Mouse (Mus musculus) heart, embryonic 10.5 days (tissue): ENCODE results near the gene Ryr1. TPM values are rescaled to one million over a fixed set of nuclear protein-coding genes. Genes with fewer than 3 reads are reported as not detected.

Experiments used
- DNase-seq: peaks from one replicate; pipeline ENCODE4 v3.0.0-alpha.2; 2017; ENCODE audit warnings: low spot score
- H3K27ac ChIP-seq: fragments of 300-500 bp; sonication (generic); 2 replicates; pipeline ENCODE4 v1.5.1; 2016; ENCODE audit warnings: mild to moderate bottlenecking
- H3K27me3 ChIP-seq: fragments of 300-500 bp; sonication (generic); 2 replicates; pipeline ENCODE4 v1.6.1; 2016; ENCODE audit warnings: mild to moderate bottlenecking; ENCODE audit not compliant: poor library complexity, insufficient read depth, severe bottlenecking
- H3K36me3 ChIP-seq: fragments of 300-500 bp; sonication (generic); 2 replicates; pipeline ENCODE4 v1.6.1; 2016; ENCODE audit warnings: mild to moderate bottlenecking, moderate library complexity
- H3K4me1 ChIP-seq: fragments of 300-500 bp; sonication (generic); 2 replicates; pipeline ENCODE4 v1.6.1; 2016; ENCODE audit warnings: mild to moderate bottlenecking
- H3K4me3 ChIP-seq: fragments of 300-500 bp; sonication (generic); 2 replicates; pipeline ENCODE4 v1.5.1; 2016; ENCODE audit warnings: mild to moderate bottlenecking, moderate library complexity
- H3K9me3 ChIP-seq: fragments of 300-500 bp; sonication (generic); 2 replicates; pipeline ENCODE4 v1.6.1; 2016; ENCODE audit warnings: mild to moderate bottlenecking, moderate library complexity
- WGBS: fragments of 180-500 bp; shearing (Covaris S2); methylation state at CpG from one replicate; pipeline ENCODE4 v1.1.7; 2016; 5-methylcytosine and 5-hydroxymethylcytosine counted together
- polyA plus RNA-seq: library from polyadenylated mRNA; unstranded; fragments of >200 nt; fragmentation: Nextera tagmentation; extraction: Ambion mirVana; gene quantifications from 2 replicates; pipeline ENCODE4 v1.2.1, GENCODE M21; 2016

Ryr1 gene
- 0.20 and 0.73 TPM in 2 replicates for polyA plus RNA-seq

- Histone ChIP-seq H3K4me1 (peaks cover 17% of the 10 kb centered on the region), H3K27ac (0 out of 2 replicates have a peak within 1 kb of the TSS, but pooled peaks have one; percentile 13), H3K4me3 (peak within 1 kb of the TSS; percentile 54), H3K36me3 (no peaks in the 10 kb centered on the region), H3K9me3 (no peaks in the 10 kb centered on the region), H3K27me3 (peaks cover 17% of the 10 kb centered on the region)
- peak; percentile 88 for DNase-seq
- 2% methylated on average over 16 of the region's 16 CpGs for WGBS
Observed at GRCm38 (mm10) chr7:29124970-29125369, at the start of gene Ryr1. TSS of gene Ryr1 (minus strand) at chr7:29125179.

- H3K4me3 ChIP-seq, result peak overlapping the region; percentile 82
- H3K27ac ChIP-seq, result 0 out of 2 replicates have a peak overlapping the region, but pooled peaks have one; percentile 3
- peaks cover 64% of the 10 kb centered on the region for H3K27me3 ChIP-seq
- H3K36me3 ChIP-seq, result peaks cover 49% of the 10 kb centered on the region
- WGBS, result 28% methylated on average over 32 of the region's 32 CpGs
- no peaks in the 10 kb centered on the region for H3K9me3 ChIP-seq
- no peak for DNase-seq
- peaks cover 54% of the 10 kb centered on the region for H3K4me1 ChIP-seq
Observed at GRCm38 (mm10) chr7:29172390-29173016, 47.5 kb upstream of the Ryr1 start.

- peaks cover 54% of the 10 kb centered on the region for H3K4me1 ChIP-seq
- WGBS, result 6% methylated on average over 34 of the region's 34 CpGs
- H3K9me3 ChIP-seq, result no peaks in the 10 kb centered on the region
- peaks cover 44% of the 10 kb centered on the region for H3K36me3 ChIP-seq
- peak overlapping the region; percentile 82 for H3K4me3 ChIP-seq
- DNase-seq, result no peak
- no peak overlapping the region for H3K27ac ChIP-seq
- H3K27me3 ChIP-seq, result peaks cover 71% of the 10 kb centered on the region
Observed at GRCm38 (mm10) chr7:29171562-29172097, 46.7 kb upstream of the Ryr1 start.

- Histone ChIP-seq H3K36me3 (peaks cover 37% of the 10 kb centered on the region), H3K4me1 (peaks cover 54% of the 10 kb centered on the region), H3K27ac (no peak overlapping the region), H3K9me3 (no peaks in the 10 kb centered on the region), H3K4me3 (peak overlapping the region; percentile 82), H3K27me3 (peaks cover 71% of the 10 kb centered on the region)
- 2% methylated on average over 43 of the region's 43 CpGs for WGBS
- DNase-seq, result no peak
Observed at GRCm38 (mm10) chr7:29170755-29171561, 46.0 kb upstream of the Ryr1 start.

- H3K27me3 ChIP-seq, result peaks cover 69% of the 10 kb centered on the region
- whole genome bisulfite sequencing, result 1% methylated on average over 30 of the region's 30 CpGs
- peaks cover 54% of the 10 kb centered on the region for H3K4me1 ChIP-seq
- peak; percentile 87 for DNase-seq
- peaks cover 29% of the 10 kb centered on the region for H3K36me3 ChIP-seq
- peak within 1 kb of the TSS; percentile 90 for H3K27ac ChIP-seq
- peak within 1 kb of the TSS; percentile 82 for H3K4me3 ChIP-seq
- H3K9me3 ChIP-seq, result no peaks in the 10 kb centered on the region
Observed at GRCm38 (mm10) chr7:29170066-29170754, 45.2 kb upstream of the Ryr1 start, which contains the start of the genes Ggn and Spred3. TSS of gene Ggn (plus strand) at chr7:29170210. TSS of gene Spred3 (minus strand) at chr7:29170411.

- Histone ChIP-seq H3K9me3 (no peaks in the 10 kb centered on the region), H3K36me3 (peaks cover 22% of the 10 kb centered on the region), H3K4me1 (peaks cover 54% of the 10 kb centered on the region), H3K27me3 (peaks cover 61% of the 10 kb centered on the region), H3K27ac (peak overlapping the region; percentile 90), H3K4me3 (peak overlapping the region; percentile 82)
- WGBS, result under 1% methylated on average over 32 of the region's 39 CpGs
- DNase-seq, result peak; percentile 92
Observed at GRCm38 (mm10) chr7:29169231-29170065, 44.5 kb upstream of the Ryr1 start.

- DNase-seq, result no peak
Observed at GRCm38 (mm10) chr7:29168791-29169230, 43.8 kb upstream of the Ryr1 start.

GRCm38 (mm10) chr7:29168121-29168695 lies 43.2 kb upstream of the Ryr1 start:
- H3K4me3 ChIP-seq, result peak overlapping the region; percentile 82
- peaks cover 49% of the 10 kb centered on the region for H3K27me3 ChIP-seq
- peak overlapping the region; percentile 90; the same call in 1 of the 2 replicates for H3K27ac ChIP-seq
- WGBS, result 3% methylated on average over 10 of the region's 10 CpGs
- no peak for DNase-seq
- H3K9me3 ChIP-seq, result no peaks in the 10 kb centered on the region
- peaks cover 9% of the 10 kb centered on the region for H3K36me3 ChIP-seq
- peaks cover 55% of the 10 kb centered on the region for H3K4me1 ChIP-seq

More at GRCm38 (mm10) chr7:29168791-29169230, 43.8 kb upstream of the Ryr1 start:
- H3K4me1 ChIP-seq, result peaks cover 54% of the 10 kb centered on the region
- peak overlapping the region; percentile 82 for H3K4me3 ChIP-seq
- H3K27ac ChIP-seq, result peak overlapping the region; percentile 90
- peaks cover 15% of the 10 kb centered on the region for H3K36me3 ChIP-seq
- under 1% methylated on average over 14 of the region's 14 CpGs for WGBS
- H3K9me3 ChIP-seq, result no peaks in the 10 kb centered on the region
- H3K27me3 ChIP-seq, result peaks cover 55% of the 10 kb centered on the region

- Histone ChIP-seq H3K4me1 (peaks cover 57% of the 10 kb centered on the region), H3K9me3 (no peaks in the 10 kb centered on the region), H3K27ac (no peak overlapping the region), H3K27me3 (peaks cover 43% of the 10 kb centered on the region), H3K4me3 (peak overlapping the region; percentile 82; the same call in 1 of the 2 replicates), H3K36me3 (peaks cover 4% of the 10 kb centered on the region; the same call in 1 of the 2 replicates)
- no peak for DNase-seq
- 11% methylated on average over 19 of the region's 19 CpGs for WGBS
Observed at GRCm38 (mm10) chr7:29167656-29168055, 42.7 kb upstream of the Ryr1 start.

- Histone ChIP-seq H3K27ac (no peak overlapping the region), H3K4me3 (no peak overlapping the region), H3K4me1 (peaks cover 20% of the 10 kb centered on the region), H3K9me3 (no peaks in the 10 kb centered on the region), H3K36me3 (peaks cover 4% of the 10 kb centered on the region; the same call in 1 of the 2 replicates), H3K27me3 (peaks cover 50% of the 10 kb centered on the region)
- WGBS, result 14% methylated on average over 9 of the region's 9 CpGs
- peak; percentile 88 for DNase-seq
Observed at GRCm38 (mm10) chr7:29162750-29163525, 38.0 kb upstream of the Ryr1 start.

- Histone ChIP-seq H3K36me3 (peaks cover 4% of the 10 kb centered on the region; the same call in 1 of the 2 replicates), H3K27me3 (peaks cover 50% of the 10 kb centered on the region), H3K4me1 (peaks cover 16% of the 10 kb centered on the region), H3K4me3 (no peak overlapping the region), H3K9me3 (no peaks in the 10 kb centered on the region), H3K27ac (no peak overlapping the region)
- DNase-seq, result no peak
- 59% methylated on average over 5 of the region's 5 CpGs for WGBS
Observed at GRCm38 (mm10) chr7:29162294-29162693, 37.3 kb upstream of the Ryr1 start.
